Mouse (Mus musculus) intestine, embryonic 15.5 days (tissue): ENCODE data around the gene Denr. TPM values are rescaled to one million over a fixed set of nuclear protein-coding genes. Genes with fewer than 3 reads are reported as not detected.

Source experiments
- ATAC-seq: fragments of 200-750 bp; cut with Nextera tagmentation; 2 replicates; pipeline ENCODE4 v1.8.0; 2017; ENCODE audit warnings: moderate TSS enrichment, moderate library complexity
- H3K27ac ChIP-seq: fragments of 300-500 bp; sonication (generic); 2 replicates; pipeline ENCODE4 v1.5.1; 2015; ENCODE audit warnings: mild to moderate bottlenecking, inconsistent platforms
- H3K27me3 ChIP-seq: fragments of 300-500 bp; sonication (generic); replicated peaks from 2 replicates; pipeline ENCODE4 v1.6.1; 2015; ENCODE audit warnings: inconsistent platforms
- H3K36me3 ChIP-seq: fragments of 300-500 bp; sonication (generic); 2 replicates; pipeline ENCODE4 v1.6.1; 2015; ENCODE audit warnings: inconsistent platforms
- H3K4me1 ChIP-seq: fragments of 300-500 bp; sonication (generic); replicated peaks from 2 replicates; pipeline ENCODE4 v1.6.1; 2015; ENCODE audit warnings: inconsistent platforms
- H3K4me2 ChIP-seq: fragments of 300-500 bp; sonication (generic); replicated peaks from 2 replicates; pipeline ENCODE4 v1.6.1; 2015; ENCODE audit warnings: mild to moderate bottlenecking, inconsistent platforms
- H3K4me3 ChIP-seq: fragments of 300-500 bp; sonication (generic); replicated peaks from 2 replicates; pipeline ENCODE4 v1.5.1; 2015; ENCODE audit warnings: inconsistent platforms
- H3K9ac ChIP-seq: fragments of 300-500 bp; sonication (generic); 2 replicates; pipeline ENCODE4 v1.6.1; 2015; ENCODE audit warnings: inconsistent platforms
- H3K9me3 ChIP-seq: fragments of 300-500 bp; sonication (generic); 2 replicates; pipeline ENCODE4 v1.6.1; 2016; ENCODE audit warnings: inconsistent platforms
- WGBS: fragments of 180-500 bp; shearing (Covaris S2); methylation state at CpG from one replicate; pipeline ENCODE4 v1.1.7; 2015; 5-methylcytosine and 5-hydroxymethylcytosine counted together
- polyA plus RNA-seq: library from polyadenylated mRNA; unstranded; fragments of >200 nt; fragmentation: Nextera tagmentation; extraction: Ambion mirVana; gene quantifications from 2 replicates; pipeline ENCODE4 v1.2.1, GENCODE M21; 2015

Gene Denr
- polyA plus RNA-seq, 1 experiment from 2014 or later, result 146 TPM

GRCm38 (mm10) chr5:123975668-123976180, 68.7 kb downstream of the Denr start:
- no peaks in the 10 kb centered on the region for H3K9me3 ChIP-seq
- no peaks in the 10 kb centered on the region for H3K36me3 ChIP-seq
- WGBS, result 42% methylated on average over 6 of the region's 6 CpGs
- H3K4me2 ChIP-seq, result peak overlapping the region; percentile 89
- peaks cover 3% of the 10 kb centered on the region for H3K27me3 ChIP-seq
- peak overlapping the region; percentile 77 for H3K27ac ChIP-seq
- H3K4me1 ChIP-seq, result peaks cover 23% of the 10 kb centered on the region
- peak; percentile 66 for ATAC-seq
- no peak overlapping the region for H3K9ac ChIP-seq
- H3K4me3 ChIP-seq, result peak overlapping the region; percentile 81; the same call in 1 of the 2 replicates

GRCm38 (mm10) chr5:123977231-123977630, 70.3 kb downstream of the Denr start:
- Histone ChIP-seq H3K4me1 (peaks cover 23% of the 10 kb centered on the region), H3K9ac (no peak overlapping the region), H3K4me3 (no peak overlapping the region), H3K9me3 (no peaks in the 10 kb centered on the region), H3K36me3 (no peaks in the 10 kb centered on the region), H3K4me2 (peak overlapping the region; percentile 89; the same call in 1 of the 2 replicates), H3K27ac (peak overlapping the region; percentile 77; the same call in 1 of the 2 replicates), H3K27me3 (peaks cover 3% of the 10 kb centered on the region; the same call in 1 of the 2 replicates)
- ATAC-seq, result no peak
- 31% methylated on average over 3 of the region's 3 CpGs for WGBS

GRCm38 (mm10) chr5:123978131-123978530, 71.2 kb downstream of the Denr start:
- peak overlapping the region; percentile 13; the same call in 1 of the 2 replicates for H3K27ac ChIP-seq
- H3K9ac ChIP-seq, result no peak overlapping the region
- H3K4me3 ChIP-seq, result no peak overlapping the region
- peaks cover 2% of the 10 kb centered on the region; the same call in 1 of the 2 replicates for H3K27me3 ChIP-seq
- 68% methylated on average over 5 of the region's 5 CpGs for WGBS
- peak overlapping the region; percentile 89 for H3K4me2 ChIP-seq
- H3K4me1 ChIP-seq, result peaks cover 28% of the 10 kb centered on the region
- ATAC-seq, result no peak
- H3K9me3 ChIP-seq, result no peaks in the 10 kb centered on the region
- H3K36me3 ChIP-seq, result no peaks in the 10 kb centered on the region

Other genes starting within 250 kb of the Denr start
- 29.9 TPM in 2 replicates for gene Clip1, start 222.6 kb upstream of the Denr start, polyA plus RNA-seq
- gene Zcchc8, start 186.1 kb upstream of the Denr start, polyA plus RNA-seq, result 63.1 and 68.9 TPM in 2 replicates
- 90.5 and 100 TPM in 2 replicates for gene Rsrc2, start 157.8 kb upstream of the Denr start, polyA plus RNA-seq
- 19.7 and 21.7 TPM in 2 replicates for gene Kntc1, start 157.5 kb upstream of the Denr start, polyA plus RNA-seq
- gene Hcar2, start 41.7 kb upstream of the Denr start, polyA plus RNA-seq, result 0.09 TPM in 1 of 2 replicates, not detected in the other
- gene Hcar1, start 27.2 kb upstream of the Denr start, polyA plus RNA-seq, result 2.3 and 2.8 TPM in 2 replicates
- 1.5 and 2.2 TPM in 2 replicates for gene Gm43518, start 20.2 kb downstream of the Denr start, polyA plus RNA-seq
- 4.7 and 5.1 TPM in 2 replicates for gene Ccdc62, start 23.5 kb downstream of the Denr start, polyA plus RNA-seq
- gene Hip1r, start 66.5 kb downstream of the Denr start, polyA plus RNA-seq, result 26.0 and 29.3 TPM in 2 replicates
- 28.2 and 28.8 TPM in 2 replicates for gene Vps37b, start 125.1 kb downstream of the Denr start, polyA plus RNA-seq
- 2.3 and 2.5 TPM in 2 replicates for gene Abcb9, start 188.6 kb downstream of the Denr start, polyA plus RNA-seq
- gene Ogfod2, start 205.1 kb downstream of the Denr start, polyA plus RNA-seq, result 26.3 and 29.2 TPM in 2 replicates
- gene Arl6ip4, start 208.9 kb downstream of the Denr start, polyA plus RNA-seq, result 90.8 and 95.4 TPM in 2 replicates